8 mouse cellular contexts compared by ENCODE assay signal in the genomic region with DNA sequence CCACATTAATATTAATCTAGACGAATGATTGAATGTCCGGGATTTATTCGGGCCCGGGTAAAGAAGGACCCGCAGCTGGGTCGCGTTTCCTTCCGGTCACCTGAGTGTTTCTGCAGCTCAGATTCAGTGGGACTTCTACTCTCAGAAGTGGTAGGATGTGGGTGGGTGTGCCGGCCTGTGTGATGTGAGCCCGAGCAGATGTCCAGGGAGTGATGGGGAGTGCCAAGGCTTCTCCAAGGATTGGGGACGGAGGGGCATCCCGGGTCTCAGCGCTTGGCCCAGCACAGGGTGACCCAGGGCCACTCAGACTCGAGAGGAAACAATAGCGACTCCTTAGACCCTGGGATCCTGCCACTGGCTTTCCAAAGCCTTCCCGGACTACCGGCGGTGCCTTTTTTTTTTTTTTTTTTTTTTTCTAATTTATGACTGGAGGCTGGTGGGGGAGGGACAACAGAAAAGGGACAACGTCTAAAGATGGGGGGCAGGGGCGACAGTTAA. TPM values are rescaled to one million over a fixed set of nuclear protein-coding genes. Genes with fewer than 3 reads are reported as not detected.
DNase-seq lines count a peak whose midpoint lies in the region; ATAC-seq and TF ChIP-seq lines count a peak whose summit lies in the region.

A gene (plus strand): TSS at position 497 of the 498 bp plus-strand sequence.

- no peak for TF ChIP-seq CTCF in bone marrow macrophage, adult 2 months (IDR thresholded peaks at IDR 0.05; ENCODE audit: low read depth, low read length)
- TF ChIP-seq CTCF in layer of hippocampus, adult 2 months (conservative IDR thresholded peaks at IDR 0.05): no peak

- WGBS in forebrain, embryonic 11.5 days: under 1% methylated on average over 20 of the region's 20 CpGs
- under 1% methylated on average over 20 of the region's 20 CpGs for WGBS in stomach, embryonic 14.5 days

- H3K4me2 ChIP-seq in forebrain, embryonic 11.5 days (ENCODE audit: low read depth, low read length, severe bottlenecking): peak within 1 kb of the TSS; percentile 96
- peak within 1 kb of the TSS; percentile 99 for H3K4me2 ChIP-seq in stomach, embryonic 14.5 days (replicated peaks; ENCODE audit: low read depth, low read length)

- ATAC-seq in forebrain, embryonic 11.5 days (replicated peaks; ENCODE audit: low FRiP score): peak; percentile 43
- peak; percentile 60; the same call in 1 of the 2 replicates for ATAC-seq in stomach, embryonic 14.5 days (ENCODE audit: insufficient number of reproducible peaks, insufficient read depth, low FRiP score, low read depth)

- TF ChIP-seq POLR2A in bone marrow macrophage, adult 2 months (IDR thresholded peaks at IDR 0.05; ENCODE audit: borderline replicate concordance, low read depth, low read length): no peak

- H3K27me3 ChIP-seq in forebrain, embryonic 11.5 days (ENCODE audit: control insufficient read depth, insufficient read depth, low read length): peaks cover 2% of the 10 kb centered on the region; the same call in 1 of the 2 replicates
- peaks cover 8% of the 10 kb centered on the region for H3K27me3 ChIP-seq in stomach, embryonic 14.5 days (ENCODE audit: control insufficient read depth, insufficient read depth, low read length)

- H3K27ac ChIP-seq in bone marrow macrophage, adult 2 months (ENCODE audit: insufficient read depth, low read depth, low read length): no peak within 1 kb of the TSS
- peak within 1 kb of the TSS; percentile 78 for H3K27ac ChIP-seq in forebrain, embryonic 11.5 days (ENCODE audit: low read depth, low read length)
- H3K27ac ChIP-seq in layer of hippocampus, adult 2 months: peak within 1 kb of the TSS; percentile 99
- H3K27ac ChIP-seq in stomach, embryonic 14.5 days (ENCODE audit: low read length): no peak within 1 kb of the TSS

- H3K9ac ChIP-seq in forebrain, embryonic 11.5 days (ENCODE audit: low read length): peak within 1 kb of the TSS; percentile 78
- H3K9ac ChIP-seq in stomach, embryonic 14.5 days (replicated peaks; ENCODE audit: low read depth, low read length): peak within 1 kb of the TSS; percentile 7

- H3K9me3 ChIP-seq in forebrain, embryonic 11.5 days (ENCODE audit: control insufficient read depth, low read length): no peaks in the 10 kb centered on the region
- H3K9me3 ChIP-seq in stomach, embryonic 14.5 days (ENCODE audit: control insufficient read depth, low read depth, low read length): no peaks in the 10 kb centered on the region

- no peaks in the 10 kb centered on the region for H3K36me3 ChIP-seq in forebrain, embryonic 11.5 days (ENCODE audit: control insufficient read depth, insufficient read depth, low read length)
- H3K36me3 ChIP-seq in stomach, embryonic 14.5 days (ENCODE audit: control insufficient read depth, insufficient read depth, low read length): no peaks in the 10 kb centered on the region

- peak; percentile 8 for DNase-seq in gastrocnemius, postnatal 10 days
- DNase-seq in gastrocnemius, adult 8-10 months (ENCODE audit: low spot score in 2 of 2): no peak
- peak; percentile 64 for DNase-seq in forebrain, embryonic 11.5 days (ENCODE audit: low spot score)
- DNase-seq in layer of hippocampus, adult 2 months (ENCODE audit: low spot score in 2 of 2): peak; percentile 63 to 78
- DNase-seq in lung, postnatal 10 days: peak; percentile 36
- DNase-seq in ovary, postnatal 36 days (ENCODE audit: low spot score): no peak

- H3K4me3 ChIP-seq in bone marrow macrophage, adult 2 months (ENCODE audit: insufficient read depth, low read length): peak within 1 kb of the TSS; percentile 60
- peak within 1 kb of the TSS; percentile 68 for H3K4me3 ChIP-seq in forebrain, embryonic 11.5 days (ENCODE audit: low read depth, low read length)
- peak within 1 kb of the TSS; percentile 82 for H3K4me3 ChIP-seq in layer of hippocampus, adult 2 months
- H3K4me3 ChIP-seq in stomach, embryonic 14.5 days (ENCODE audit: low read depth, low read length): peak within 1 kb of the TSS; percentile 62

- no peaks in the 10 kb centered on the region for H3K4me1 ChIP-seq in bone marrow macrophage, adult 2 months (ENCODE audit: control insufficient read depth, insufficient read depth, low read length)
- H3K4me1 ChIP-seq in forebrain, embryonic 11.5 days (replicated peaks; ENCODE audit: control insufficient read depth, insufficient read depth, low read length): peaks cover 19% of the 10 kb centered on the region
- H3K4me1 ChIP-seq in stomach, embryonic 14.5 days (ENCODE audit: control insufficient read depth, insufficient read depth, low read length): no peaks in the 10 kb centered on the region

RNA-seq across cellular contexts. Expression of the gene that starts here (rescaled TPM):
- total RNA-seq in gastrocnemius, postnatal 10 days (2021): 1 to 10 TPM; 2.3 to 2.4 TPM
- total RNA-seq in gastrocnemius, adult 8-10 months (2022): 1 to 10 TPM in 1 of 4 experiments, under 1 TPM in 3; 0.44 to 2.0 (median 0.51) TPM
- 5.7 TPM in 1 of 2 replicates, not detected in the other for polyA plus RNA-seq in bone marrow macrophage, adult 2 months (2012; ENCODE audit: insufficient read depth, insufficient read length, missing spikeins)
- 7.7 and 8.0 TPM in 2 replicates for polyA plus RNA-seq in forebrain, embryonic 11.5 days (2014; fragmentation: Nextera tagmentation; extraction: Ambion mirVana)
- 1,000 to 10,000 TPM; 1,761 to 1,800 TPM for total RNA-seq in layer of hippocampus, adult 2 months (2021)
- polyA plus RNA-seq in stomach, embryonic 14.5 days (2014; fragmentation: Nextera tagmentation; extraction: Ambion mirVana): 1.0 and 1.3 TPM in 2 replicates

Comparison
In these comparisons a context has a peak if more than half of its experiments do, and no peak if none do; other contexts are left out.
1. RNA of the gene that starts here (total RNA-seq): 1,761 to 1,800 TPM in layer of hippocampus, adult 2 months; 2.3 to 2.4 TPM in gastrocnemius, postnatal 10 days and 0.44 to 2.0 TPM in gastrocnemius, adult 8-10 months; every median in the first group is over 100 times any median in the second.
2. DNase-seq: peak in gastrocnemius, postnatal 10 days (single experiment), forebrain, embryonic 11.5 days (single experiment), layer of hippocampus, adult 2 months (2 of 2) and lung, postnatal 10 days (single experiment); none in gastrocnemius, adult 8-10 months (0 of 2) and ovary, postnatal 36 days (single experiment).
3. H3K27ac ChIP-seq: peak in forebrain, embryonic 11.5 days (single experiment) and layer of hippocampus, adult 2 months (single experiment); none in bone marrow macrophage, adult 2 months (single experiment) and stomach, embryonic 14.5 days (single experiment).
4. Peak in every context shown above with its lines, with median percentiles within 50 percentile points of each other: H3K4me3 ChIP-seq.